21 mouse cellular contexts compared by ENCODE assay signal in genomic region chr2:22866894-22867424, GRCm38 (mm10). TPM values are rescaled to one million over a fixed set of nuclear protein-coding genes. Genes with fewer than 3 reads are reported as not detected.
A peak's percentile ranks its signal among the peaks of the same experiment; 100 is the strongest.
DNase-seq lines count a peak whose midpoint lies in the region; ATAC-seq lines count a peak whose summit lies in the region.
"Had no signal": no experiment of that assay in that cellular context is flagged by ENCODE, and none has a peak within 500 bp of the region (broad histone marks: within the 10 kb centered on the region; RNA-seq: fewer than 3 reads in every experiment).

No protein-coding gene starts in this region.

- intact Hi-C loops in left cerebral cortex, postnatal 4 days (cut with DNase I) = loop anchor here (5.0 kb wide), 1 partner anchor 110 kb away; no protein-coding TSS in a partner anchor

- 60% methylated on average over 7 of the region's 7 CpGs for WGBS in intestine, embryonic 16.5 days

- no peak overlapping the region for H3K4me3 ChIP-seq in intestine, embryonic 16.5 days (ENCODE audit: low read length)
- H3K4me3 ChIP-seq: embryonic facial prominence, embryonic 10.5 days; embryonic facial prominence, embryonic 12.5 days; forebrain, embryonic 10.5 days; forebrain, embryonic 12.5 days had no signal

- H3K9ac ChIP-seq in intestine, embryonic 16.5 days (ENCODE audit: low read depth, low read length) = no peak overlapping the region
- H3K9ac ChIP-seq: embryonic facial prominence, embryonic 12.5 days; forebrain, embryonic 12.5 days had no signal

- no peak overlapping the region for H3K27ac ChIP-seq in intestine, embryonic 16.5 days (ENCODE audit: low read length)
- H3K27ac ChIP-seq: embryonic facial prominence, embryonic 10.5 days; embryonic facial prominence, embryonic 12.5 days; forebrain, embryonic 10.5 days; forebrain, embryonic 12.5 days had no signal

- no peak overlapping the region for H3K4me2 ChIP-seq in intestine, embryonic 16.5 days (ENCODE audit: low read depth, low read length)
- H3K4me2 ChIP-seq: embryonic facial prominence, embryonic 12.5 days; forebrain, embryonic 12.5 days had no signal

- no peaks in the 10 kb centered on the region for H3K36me3 ChIP-seq in intestine, embryonic 16.5 days (ENCODE audit: control insufficient read depth, insufficient read depth, low read length)
- H3K36me3 ChIP-seq: embryonic facial prominence, embryonic 10.5 days; embryonic facial prominence, embryonic 12.5 days; forebrain, embryonic 10.5 days; forebrain, embryonic 12.5 days had no signal

- DNase-seq in fat pad, adult 2 months (ENCODE audit: extremely low read depth, low read depth, low spot score) = peak; percentile 99
- peak; percentile 97 for DNase-seq in gonadal fat pad, adult 2 months (ENCODE audit: low read depth)
- DNase-seq in cerebellum, postnatal 4 days (ENCODE audit: low spot score in 2 of 2) = no peak
- DNase-seq in right cerebral cortex, postnatal 36 days (ENCODE audit: low spot score in 2 of 2) = no peak
- DNase-seq in left cerebral cortex, postnatal 4 days = no peak
- DNase-seq: adrenal gland, adult 2 months; adrenal gland, postnatal 10 days; adrenal gland, postnatal 25 days; cerebellum, adult 11 months; cerebellum, adult 18-20 months; cerebellum, adult 8-10 months; cerebellum, adult 9-11 months; cerebellum, postnatal 14 days; cerebellum, postnatal 36 days had no signal

- H3K4me1 ChIP-seq in intestine, embryonic 16.5 days (ENCODE audit: control insufficient read depth, insufficient read depth, low read length) = no peaks in the 10 kb centered on the region
- H3K4me1 ChIP-seq: embryonic facial prominence, embryonic 10.5 days; embryonic facial prominence, embryonic 12.5 days; forebrain, embryonic 10.5 days; forebrain, embryonic 12.5 days had no signal

- peak; percentile 70 for ATAC-seq in intestine, embryonic 16.5 days
- ATAC-seq: forebrain, embryonic 14.5 days; forebrain, embryonic 16.5 days had no signal

- no peaks in the 10 kb centered on the region for H3K27me3 ChIP-seq in intestine, embryonic 16.5 days (replicated peaks; ENCODE audit: control insufficient read depth, insufficient read depth, low read length)
- H3K27me3 ChIP-seq: embryonic facial prominence, embryonic 12.5 days; forebrain, embryonic 12.5 days had no signal

- no peaks in the 10 kb centered on the region for H3K9me3 ChIP-seq in intestine, embryonic 16.5 days (ENCODE audit: control insufficient read depth, low read length)
- H3K9me3 ChIP-seq: embryonic facial prominence, embryonic 10.5 days; embryonic facial prominence, embryonic 12.5 days; forebrain, embryonic 10.5 days; forebrain, embryonic 12.5 days had no signal

RNA-seq across cellular contexts. Expression of gene Pdss1, which starts 28.4 kb away (rescaled TPM):
- polyA plus RNA-seq in gonadal fat pad, adult 2 months (2012; rRNA removed) = 3.6 and 4.2 TPM in 2 replicates
- polyA plus RNA-seq in intestine, embryonic 16.5 days (2015; fragmentation: Nextera tagmentation; extraction: Ambion mirVana) = 39.5 and 40.5 TPM in 2 replicates
- total RNA-seq in left cerebral cortex, postnatal 4 days (2021) = 10 to 100 TPM; 22.3 to 22.6 TPM

Comparison
In these comparisons a context has a peak if more than half of its experiments do, and no peak if none do; other contexts are left out.
1. DNase-seq: peak in fat pad, adult 2 months (single experiment) and gonadal fat pad, adult 2 months (single experiment); none in cerebellum, postnatal 4 days (0 of 2), right cerebral cortex, postnatal 36 days (0 of 2) and left cerebral cortex, postnatal 4 days (single experiment).